Mouse (Mus musculus) heart, adult 2 months (tissue): Measurements from ENCODE around the gene Tnfrsf9.

ENCODE experiments used
- CTCF ChIP-seq: fragments of 200-600 bp; IDR thresholded peaks from 2 replicates; pipeline ENCODE4 v1.8.1; 2022; ENCODE audit warnings: antibody characterized with exemption, mild to moderate bottlenecking, moderate library complexity
- EP300 ChIP-seq: fragments of 200-500 bp; IDR thresholded peaks from 2 replicates; pipeline ENCODE4 v1.6.1; 2011; ENCODE audit warnings: low read depth, low read length, control low read depth; ENCODE audit not compliant: insufficient read depth
- POLR2A ChIP-seq: fragments of 200-500 bp; IDR thresholded peaks from 2 replicates; pipeline ENCODE4 v1.6.1; 2011; ENCODE audit warnings: mild to moderate bottlenecking, low read depth, low read length, control low read depth; ENCODE audit not compliant: insufficient read depth

DNA sequence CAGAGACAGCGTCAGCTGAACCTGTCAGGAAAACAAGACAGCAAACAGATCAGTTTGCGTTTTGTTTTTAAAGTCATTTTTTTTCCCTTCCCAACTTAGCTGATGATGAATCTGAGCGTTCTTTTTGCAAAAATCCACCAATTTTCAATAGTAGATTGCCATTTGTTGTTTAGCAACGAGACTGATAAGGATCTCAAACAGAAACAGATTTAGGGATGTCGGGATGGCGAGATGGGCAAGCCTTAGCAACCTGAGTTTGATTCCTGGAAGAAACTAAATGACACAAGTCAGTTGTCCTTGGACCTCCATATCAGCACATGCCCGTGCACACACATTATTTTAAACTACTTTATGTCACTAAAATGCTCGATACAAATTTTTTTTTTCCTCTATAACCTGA, 41.7 kb upstream of the Tnfrsf9 start:
- TF ChIP-seq EP300, result no peak
- no peak for TF ChIP-seq POLR2A
- TF ChIP-seq CTCF, result no peak
